Mouse (Mus musculus) midbrain, embryonic 13.5 days (tissue): Measurements from ENCODE around the gene Zfp697. TPM values are rescaled to one million over a fixed set of nuclear protein-coding genes. Genes with fewer than 3 reads are reported as not detected.
"Not testable (repeated sequence)": the region's sequence is repeated elsewhere in the genome, so short reads cannot be mapped to it uniquely, and the experiment has no call there.

Experiments used
- ATAC-seq: fragments of 200-750 bp; cut with Nextera tagmentation; 2 replicates; pipeline ENCODE4 v1.8.0; 2017; ENCODE audit warnings: mild to moderate bottlenecking, moderate TSS enrichment, moderate library complexity
- H3K27ac ChIP-seq: fragments of 300-500 bp; sonication (generic); 2 replicates; pipeline ENCODE4 v1.5.1; 2015; ENCODE audit warnings: inconsistent platforms, mild to moderate bottlenecking, moderate library complexity
- H3K27me3 ChIP-seq: fragments of 300-500 bp; sonication (generic); 2 replicates; pipeline ENCODE4 v1.6.1; 2015; ENCODE audit warnings: mild to moderate bottlenecking, inconsistent platforms
- H3K36me3 ChIP-seq: fragments of 300-500 bp; sonication (generic); 2 replicates; pipeline ENCODE4 v1.6.1; 2015; ENCODE audit warnings: mild to moderate bottlenecking, inconsistent platforms
- H3K4me1 ChIP-seq: fragments of 300-500 bp; sonication (generic); replicated peaks from 2 replicates; pipeline ENCODE4 v1.6.1; 2015; ENCODE audit warnings: inconsistent platforms
- H3K4me2 ChIP-seq: fragments of 300-500 bp; sonication (generic); replicated peaks from 2 replicates; pipeline ENCODE4 v1.6.1; 2015; ENCODE audit warnings: moderate library complexity, mild to moderate bottlenecking, inconsistent platforms
- H3K4me3 ChIP-seq: fragments of 300-500 bp; sonication (generic); replicated peaks from 2 replicates; pipeline ENCODE4 v1.5.1; 2015; ENCODE audit warnings: mild to moderate bottlenecking, inconsistent platforms
- H3K9ac ChIP-seq: fragments of 300-500 bp; sonication (generic); replicated peaks from 2 replicates; pipeline ENCODE4 v1.6.1; 2015; ENCODE audit warnings: mild to moderate bottlenecking, inconsistent platforms
- H3K9me3 ChIP-seq: fragments of 300-500 bp; sonication (generic); 2 replicates; pipeline ENCODE4 v1.6.1; 2016; ENCODE audit warnings: mild to moderate bottlenecking, inconsistent platforms
- WGBS: fragments of 180-500 bp; shearing (Covaris S2); methylation state at CpG from one replicate; pipeline ENCODE4 v1.1.7; 2015; 5-methylcytosine and 5-hydroxymethylcytosine counted together
- polyA plus RNA-seq: library from polyadenylated mRNA; unstranded; fragments of >200 nt; fragmentation: Nextera tagmentation; extraction: Ambion mirVana; gene quantifications from 2 replicates; pipeline ENCODE4 v1.2.1, GENCODE M21; 2015

The Zfp697 gene
- polyA plus RNA-seq, 1 experiment from 2014 or later = 15.4 TPM

GRCm38 (mm10) chr3:98629633-98630032 lies 247.4 kb downstream of the Zfp697 start:
- no peak for ATAC-seq
- no peak overlapping the region for H3K4me2 ChIP-seq
- 86% methylated on average over 3 of the region's 3 CpGs for WGBS
- H3K9me3 ChIP-seq = no peaks in the 10 kb centered on the region
- H3K4me1 ChIP-seq = no peaks in the 10 kb centered on the region
- H3K27ac ChIP-seq = no peak overlapping the region
- no peaks in the 10 kb centered on the region for H3K27me3 ChIP-seq
- no peaks in the 10 kb centered on the region for H3K36me3 ChIP-seq
- H3K4me3 ChIP-seq = no peak overlapping the region
- no peak overlapping the region for H3K9ac ChIP-seq

GRCm38 (mm10) chr3:98630152-98630551 lies 247.9 kb downstream of the Zfp697 start, which contains the start of gene Hsd3b5:
Gene Hsd3b5, minus strand, starts transcription at chr3:98630252.
- no peak within 1 kb of the TSS for H3K4me3 ChIP-seq
- no peak within 1 kb of the TSS for H3K9ac ChIP-seq
- H3K4me1 ChIP-seq = no peaks in the 10 kb centered on the region
- H3K9me3 ChIP-seq = no peaks in the 10 kb centered on the region
- H3K27ac ChIP-seq = no peak within 1 kb of the TSS
- no peak within 1 kb of the TSS for H3K4me2 ChIP-seq
- H3K36me3 ChIP-seq = no peaks in the 10 kb centered on the region
- no peak for ATAC-seq
- H3K27me3 ChIP-seq = no peaks in the 10 kb centered on the region

- H3K4me3 ChIP-seq = no peak overlapping the region
- H3K9me3 ChIP-seq = no peaks in the 10 kb centered on the region
- H3K36me3 ChIP-seq = no peaks in the 10 kb centered on the region
- no peak for ATAC-seq
- no peak overlapping the region for H3K9ac ChIP-seq
- WGBS = 89% methylated on average over 1 of the region's 1 CpGs
- H3K27me3 ChIP-seq = no peaks in the 10 kb centered on the region
- H3K4me2 ChIP-seq = no peak overlapping the region
- H3K4me1 ChIP-seq = no peaks in the 10 kb centered on the region
- H3K27ac ChIP-seq = no peak overlapping the region
These were observed 252.9 kb downstream of the Zfp697 start for GRCm38 (mm10) chr3:98635145-98635544.

- H3K4me3 ChIP-seq = no peak overlapping the region
- no peak for ATAC-seq
- no peaks in the 10 kb centered on the region for H3K27me3 ChIP-seq
- no peaks in the 10 kb centered on the region for H3K9me3 ChIP-seq
- no peak overlapping the region for H3K27ac ChIP-seq
- H3K36me3 ChIP-seq = no peaks in the 10 kb centered on the region
- H3K4me2 ChIP-seq = no peak overlapping the region
- no peak overlapping the region for H3K9ac ChIP-seq
- no peaks in the 10 kb centered on the region for H3K4me1 ChIP-seq
These were observed 298.5 kb downstream of the Zfp697 start for GRCm38 (mm10) chr3:98680786-98681185.

- Histone ChIP-seq H3K27me3 (no peaks in the 10 kb centered on the region), H3K4me2 (no peak overlapping the region), H3K36me3 (no peaks in the 10 kb centered on the region), H3K9me3 (no peaks in the 10 kb centered on the region), H3K4me3 (no peak overlapping the region), H3K27ac (no peak overlapping the region), H3K4me1 (no peaks in the 10 kb centered on the region), H3K9ac (no peak overlapping the region)
- no peak for ATAC-seq
- 83% methylated on average over 1 of the region's 1 CpGs for WGBS
These were observed 300.1 kb downstream of the Zfp697 start for GRCm38 (mm10) chr3:98682401-98682800.

- no peak for ATAC-seq
- H3K4me1 ChIP-seq = no peaks in the 10 kb centered on the region
- no peaks in the 10 kb centered on the region for H3K27me3 ChIP-seq
- no peaks in the 10 kb centered on the region for H3K9me3 ChIP-seq
- H3K27ac ChIP-seq = no peak overlapping the region
- H3K4me3 ChIP-seq = no peak overlapping the region
- no peaks in the 10 kb centered on the region for H3K36me3 ChIP-seq
- H3K4me2 ChIP-seq = no peak overlapping the region
- H3K9ac ChIP-seq = no peak overlapping the region
These were observed 338.5 kb downstream of the Zfp697 start for GRCm38 (mm10) chr3:98720740-98721139.

- Histone ChIP-seq H3K4me2 (no peak within 1 kb of the TSS), H3K4me1 (no peaks in the 10 kb centered on the region), H3K9ac (no peak within 1 kb of the TSS), H3K27ac (no peak within 1 kb of the TSS), H3K36me3 (no peaks in the 10 kb centered on the region), H3K9me3 (no peaks in the 10 kb centered on the region), H3K4me3 (no peak within 1 kb of the TSS), H3K27me3 (no peaks in the 10 kb centered on the region)
- WGBS = 83% methylated on average over 1 of the region's 1 CpGs
- no peak for ATAC-seq
These were observed 342.1 kb downstream of the Zfp697 start, which contains the start of gene Hsd3b2 for GRCm38 (mm10) chr3:98724376-98724775. Gene Hsd3b2, minus strand, starts transcription at chr3:98724543.

- no peaks in the 10 kb centered on the region for H3K4me1 ChIP-seq
- no peak for ATAC-seq
- 82% methylated on average over 2 of the region's 2 CpGs for WGBS
- no peaks in the 10 kb centered on the region for H3K36me3 ChIP-seq
- H3K27me3 ChIP-seq = no peaks in the 10 kb centered on the region
- H3K4me3 ChIP-seq = no peak overlapping the region
- H3K27ac ChIP-seq = no peak overlapping the region
- H3K9ac ChIP-seq = no peak overlapping the region
- H3K9me3 ChIP-seq = no peaks in the 10 kb centered on the region
- H3K4me2 ChIP-seq = no peak overlapping the region
These were observed 344.0 kb downstream of the Zfp697 start for GRCm38 (mm10) chr3:98726281-98726680.

- Histone ChIP-seq H3K36me3 (no peaks in the 10 kb centered on the region), H3K4me3 (no peak overlapping the region), H3K9ac (no peak overlapping the region), H3K27ac (no peak overlapping the region), H3K4me1 (no peaks in the 10 kb centered on the region), H3K9me3 (no peaks in the 10 kb centered on the region), H3K4me2 (no peak overlapping the region), H3K27me3 (no peaks in the 10 kb centered on the region)
- ATAC-seq = no peak
- WGBS = 93% methylated on average over 2 of the region's 2 CpGs
These were observed 351.5 kb downstream of the Zfp697 start for GRCm38 (mm10) chr3:98733724-98734123.

- 30% methylated on average over 4 of the region's 4 CpGs for WGBS
- Histone ChIP-seq H3K4me3 (no peak overlapping the region), H3K4me1 (no peaks in the 10 kb centered on the region), H3K27ac (no peak overlapping the region), H3K9me3 (no peaks in the 10 kb centered on the region), H3K9ac (no peak overlapping the region), H3K36me3 (no peaks in the 10 kb centered on the region), H3K4me2 (no peak overlapping the region), H3K27me3 (no peaks in the 10 kb centered on the region)
- no peak for ATAC-seq
These were observed 352.1 kb downstream of the Zfp697 start for GRCm38 (mm10) chr3:98734340-98734739.

- H3K36me3 ChIP-seq, H3K9me3 ChIP-seq, ATAC-seq, H3K4me2 ChIP-seq, H3K9ac ChIP-seq, H3K27me3 ChIP-seq, H3K27ac ChIP-seq, H3K4me3 ChIP-seq, H3K4me1 ChIP-seq: not testable (repeated sequence)
- WGBS = 77% methylated on average over 1 of the region's 1 CpGs
These were observed 358.8 kb downstream of the Zfp697 start for GRCm38 (mm10) chr3:98741043-98741442.

GRCm38 (mm10) chr3:98752171-98752570 lies 369.9 kb downstream of the Zfp697 start:
- H3K4me2 ChIP-seq = no peak overlapping the region
- WGBS = 70% methylated on average over 2 of the region's 2 CpGs
- H3K27me3 ChIP-seq = no peaks in the 10 kb centered on the region
- ATAC-seq = no peak
- H3K9me3 ChIP-seq = no peaks in the 10 kb centered on the region
- no peak overlapping the region for H3K9ac ChIP-seq
- no peaks in the 10 kb centered on the region for H3K4me1 ChIP-seq
- no peak overlapping the region for H3K4me3 ChIP-seq
- no peaks in the 10 kb centered on the region for H3K36me3 ChIP-seq
- no peak overlapping the region for H3K27ac ChIP-seq

- no peaks in the 10 kb centered on the region for H3K9me3 ChIP-seq
- no peak overlapping the region for H3K4me3 ChIP-seq
- H3K36me3 ChIP-seq = no peaks in the 10 kb centered on the region
- H3K4me1 ChIP-seq = no peaks in the 10 kb centered on the region
- no peak overlapping the region for H3K27ac ChIP-seq
- WGBS = 96% methylated on average over 3 of the region's 3 CpGs
- no peak overlapping the region for H3K9ac ChIP-seq
- no peak for ATAC-seq
- H3K27me3 ChIP-seq = no peaks in the 10 kb centered on the region
- no peak overlapping the region for H3K4me2 ChIP-seq
These were observed 374.6 kb downstream of the Zfp697 start for GRCm38 (mm10) chr3:98756836-98757235.
